Mouse (Mus musculus): ENCODE results near the gene Aox2.

Aox2 gene

DNA sequence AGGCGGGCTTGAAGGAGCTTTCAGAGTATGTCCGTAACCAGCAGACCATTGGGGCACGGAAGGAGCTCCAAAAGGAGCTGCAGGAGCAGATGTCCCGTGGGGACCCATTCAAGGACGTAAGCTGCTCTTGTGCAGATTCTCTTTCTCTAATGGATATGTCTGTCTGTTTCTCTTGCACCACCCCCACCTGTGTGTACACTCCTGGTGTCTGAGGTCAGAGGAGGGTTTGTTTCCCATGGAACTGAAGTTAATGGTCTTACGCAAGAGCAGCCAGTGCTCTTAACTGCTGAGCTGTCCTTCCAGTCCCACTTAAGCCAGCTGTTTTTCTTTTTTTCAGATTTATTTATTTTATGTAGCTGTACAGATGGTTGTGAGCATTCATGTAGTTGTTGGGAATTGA lies 123.3 kb downstream of the Aox2 start:
- DNase-seq (ENCODE audit: low read depth, low spot score): no peak

DNA sequence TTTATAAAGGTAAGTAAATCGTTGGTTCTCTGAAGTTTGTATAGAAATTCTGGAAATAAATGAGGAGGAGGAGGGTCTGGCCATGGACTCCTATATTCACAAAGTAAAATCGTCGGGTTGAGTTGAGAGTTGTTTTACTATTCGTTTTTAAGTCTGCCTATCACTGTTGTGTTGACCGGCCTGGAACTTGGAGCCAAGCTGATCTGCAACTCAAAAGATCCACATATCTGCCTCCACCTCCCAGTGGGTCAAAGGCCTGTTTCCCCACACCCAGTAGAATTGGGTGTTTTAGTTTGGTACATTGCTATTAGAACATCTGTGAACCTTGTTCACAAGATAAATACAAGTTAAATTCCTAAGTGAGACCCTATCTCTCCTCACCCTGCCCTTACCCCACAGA lies 125.6 kb downstream of the Aox2 start:
- no peak for DNase-seq (ENCODE audit: low read depth, low spot score)

DNA sequence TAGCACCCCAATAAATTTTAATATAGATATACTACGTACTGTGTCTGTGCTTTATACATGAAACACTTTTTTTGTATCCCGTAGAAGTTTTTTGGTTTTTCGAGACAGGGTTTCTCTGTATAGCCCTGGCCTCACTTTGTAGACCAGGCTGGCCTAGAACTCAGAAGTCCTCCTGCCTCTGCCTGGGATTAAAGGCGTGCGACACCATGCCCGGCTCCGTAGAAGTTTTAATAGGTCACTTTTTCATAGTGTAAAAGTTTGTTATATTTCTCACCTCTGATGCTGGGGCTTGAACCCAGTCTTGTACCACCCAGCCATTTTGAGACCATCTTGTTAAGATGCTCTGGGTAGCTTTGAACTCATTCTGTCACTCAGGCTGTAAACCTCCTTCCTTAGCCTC lies 129.2 kb downstream of the Aox2 start:
- DNase-seq (ENCODE audit: low read depth, low spot score): no peak

DNA sequence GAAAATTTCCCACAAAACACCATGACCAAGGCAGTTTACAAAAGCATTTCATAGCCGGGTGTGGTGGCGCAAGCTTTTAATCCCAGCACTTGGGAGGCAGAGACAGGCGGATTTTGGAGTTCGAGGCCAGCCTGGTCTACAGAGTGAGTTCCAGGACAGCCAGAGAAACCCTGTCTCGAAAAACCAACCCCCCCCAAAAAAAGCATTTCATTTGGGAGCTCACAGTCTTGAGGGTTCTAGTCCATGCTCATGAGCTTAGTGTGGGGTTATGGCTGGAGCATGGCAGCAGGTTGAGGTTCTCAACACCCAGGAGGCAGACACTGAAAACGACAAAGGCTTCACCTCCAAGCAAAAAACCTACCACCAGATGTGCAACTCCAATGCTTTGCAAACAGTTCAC lies 130.0 kb downstream of the Aox2 start:
- DNase-seq (ENCODE audit: low read depth, low spot score): no peak

DNA sequence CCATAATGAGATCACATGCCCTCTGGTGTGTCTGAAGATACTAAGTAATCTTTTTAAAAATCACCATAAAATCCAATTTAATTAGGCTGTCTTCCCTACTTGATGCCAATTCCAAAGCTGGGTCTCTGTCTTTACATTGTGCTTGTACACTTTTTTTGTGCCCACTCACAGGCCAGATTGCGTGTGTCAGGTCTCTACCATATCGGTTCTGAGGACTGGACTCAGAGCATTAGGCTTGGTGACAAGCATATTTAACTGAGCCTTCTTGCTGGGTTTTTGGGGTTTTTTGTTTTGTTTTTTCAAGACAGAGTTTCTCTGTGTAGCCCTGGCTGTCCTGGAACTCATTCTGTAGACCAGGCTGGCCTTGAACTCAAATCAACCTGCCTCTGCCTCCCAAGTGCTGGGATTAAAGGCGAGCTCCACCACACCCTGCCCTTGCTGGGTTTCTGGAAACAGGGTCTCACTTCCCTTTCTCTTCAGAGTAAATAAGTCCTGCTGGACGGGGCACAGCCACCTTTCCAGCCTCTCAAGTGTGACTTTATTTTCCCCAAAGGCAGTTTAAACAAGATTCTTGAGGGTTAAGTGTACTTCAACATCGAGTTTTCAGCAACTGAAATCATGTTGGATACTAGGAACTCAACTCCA lies 131.5 kb downstream of the Aox2 start:
- no peak for DNase-seq (ENCODE audit: low read depth, low spot score)

DNA sequence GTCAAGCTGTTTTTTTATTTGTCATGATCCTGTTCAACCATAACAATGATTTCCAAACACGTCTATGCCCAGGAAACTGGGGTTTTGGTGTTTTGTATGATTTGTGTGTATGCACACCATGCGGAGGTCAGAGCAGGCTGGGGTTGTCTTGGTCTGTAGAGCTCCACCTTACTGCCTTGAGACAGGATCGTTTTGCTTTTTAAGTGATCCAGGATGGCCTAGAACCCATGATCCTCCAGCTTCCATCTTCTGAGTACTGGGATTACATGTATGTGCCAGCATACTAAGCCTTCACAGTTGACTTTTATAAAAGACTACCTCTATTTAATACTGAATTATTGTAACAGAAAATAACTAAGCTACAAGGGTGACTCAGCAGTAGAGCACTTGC lies 132.1 kb downstream of the Aox2 start:
- no peak for DNase-seq (ENCODE audit: low read depth, low spot score)

DNA sequence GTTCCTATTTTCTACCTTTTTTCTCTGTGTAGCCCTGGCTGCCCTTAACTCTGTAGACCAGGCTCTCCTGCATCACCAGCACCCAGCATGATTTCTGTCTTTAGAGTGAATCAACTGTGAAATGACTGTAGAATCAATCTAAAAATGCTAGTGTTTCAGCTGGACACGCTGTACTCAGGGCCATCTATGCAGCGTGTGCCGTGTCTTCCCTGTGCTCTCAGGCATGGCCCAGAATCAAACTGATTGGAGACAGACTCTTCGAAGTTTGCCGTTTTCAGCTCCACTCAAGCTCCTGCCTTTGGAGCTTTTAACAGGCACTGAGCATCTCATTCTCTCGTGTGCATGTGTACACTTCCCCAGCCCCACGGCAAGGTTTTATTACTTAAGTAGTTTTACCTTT lies 132.7 kb downstream of the Aox2 start:
- no peak for DNase-seq (ENCODE audit: low read depth, low spot score)

DNA sequence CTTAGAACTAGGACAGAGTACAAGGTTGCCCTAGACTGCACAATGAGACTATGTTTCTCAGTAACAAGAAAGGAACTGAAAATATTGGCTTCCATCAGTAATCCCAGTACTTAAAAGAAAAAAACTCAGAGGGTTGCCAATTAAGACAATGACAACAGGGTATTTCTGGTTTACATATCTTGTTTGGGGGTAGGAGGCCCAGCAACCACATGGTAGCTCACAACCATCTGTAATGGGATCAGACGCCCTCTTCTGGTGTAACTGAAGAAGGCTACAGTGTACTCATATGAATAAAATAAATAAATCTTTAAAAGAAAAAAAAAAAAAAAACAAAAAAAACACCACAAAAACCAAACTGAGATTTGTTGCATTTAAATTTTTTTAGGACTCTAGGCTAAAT lies 137.3 kb downstream of the Aox2 start:
- DNase-seq (ENCODE audit: low read depth, low spot score): peak; percentile 28

DNA sequence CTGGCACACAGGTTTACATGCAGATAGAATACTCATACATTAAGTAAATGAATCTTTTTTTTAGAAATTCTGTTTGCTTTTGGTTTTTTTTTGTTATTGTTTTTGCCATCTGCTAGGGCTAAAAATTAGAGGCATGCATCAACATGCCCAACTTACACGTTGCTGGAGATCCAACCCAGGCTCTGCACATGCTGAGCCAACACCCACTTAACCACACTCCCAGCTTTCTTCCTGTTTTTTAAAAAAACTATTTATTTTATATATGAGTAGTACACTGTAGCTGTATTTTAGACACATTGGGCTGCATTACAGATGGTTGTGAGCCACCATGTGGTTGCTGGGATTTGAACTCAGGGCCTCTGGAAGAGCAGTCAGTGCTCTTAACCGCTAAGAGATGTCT lies 137.9 kb downstream of the Aox2 start:
- no peak for DNase-seq (ENCODE audit: low read depth, low spot score)

DNA sequence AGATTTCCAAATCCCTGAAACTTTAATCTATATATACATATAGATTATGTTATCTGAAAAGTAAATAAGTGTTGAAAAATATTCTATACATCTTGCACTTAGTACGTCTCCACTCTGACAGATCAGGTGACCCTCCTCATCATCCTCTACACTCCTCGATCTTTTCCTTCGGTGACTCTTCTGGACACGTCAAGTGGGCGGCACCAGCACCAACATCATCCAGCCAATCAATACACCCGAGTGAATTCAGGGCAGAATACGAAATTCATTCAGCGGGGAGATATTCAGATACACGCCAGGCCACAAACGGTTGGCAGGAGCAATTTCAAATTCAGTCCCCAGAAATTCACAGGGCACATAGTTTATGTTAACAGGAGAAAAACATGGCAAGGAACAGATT lies 141.9 kb downstream of the Aox2 start:
- DNase-seq (ENCODE audit: low read depth, low spot score): no peak

DNA sequence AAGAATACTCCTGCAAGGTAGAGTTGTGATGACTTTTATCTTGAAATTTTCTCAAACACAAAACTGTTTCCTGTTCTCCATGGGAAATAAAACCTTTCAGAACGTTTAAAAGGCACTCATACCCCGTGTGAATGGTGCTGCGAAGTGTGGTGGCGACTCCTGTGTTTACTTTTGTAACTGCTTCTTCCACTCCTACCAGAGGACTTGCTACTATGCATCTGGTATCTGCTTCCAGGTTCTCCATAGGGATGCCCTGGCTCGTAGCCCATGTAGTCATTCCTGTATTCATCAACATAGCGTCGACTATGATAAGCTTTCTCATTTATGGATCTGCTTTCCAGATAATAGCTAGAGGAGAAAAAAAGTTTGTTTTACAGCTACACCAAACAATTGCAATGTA lies 142.8 kb downstream of the Aox2 start:
- peak; percentile 68 for DNase-seq (ENCODE audit: low read depth, low spot score)

DNA sequence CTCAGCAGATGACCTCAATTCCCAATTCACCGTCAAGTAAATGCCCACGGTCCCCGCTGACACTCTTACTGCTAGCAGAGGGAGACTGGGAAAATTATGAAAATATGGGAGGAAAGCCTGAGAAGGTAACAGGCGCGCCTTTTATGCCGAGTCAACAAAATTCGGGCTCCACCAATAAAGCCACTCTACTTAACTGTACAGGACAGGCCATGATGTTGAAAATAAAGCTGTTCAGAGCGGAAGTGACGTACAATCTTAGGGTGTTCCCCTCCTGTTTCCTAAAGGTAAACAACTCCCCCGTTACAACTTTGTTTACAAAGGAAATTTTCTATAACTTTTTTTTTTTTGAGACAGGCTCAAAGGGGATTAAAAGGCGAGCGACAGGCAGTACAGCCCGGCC lies 144.8 kb downstream of the Aox2 start:
- peak; percentile 81 for DNase-seq (ENCODE audit: low read depth, low spot score)

DNA sequence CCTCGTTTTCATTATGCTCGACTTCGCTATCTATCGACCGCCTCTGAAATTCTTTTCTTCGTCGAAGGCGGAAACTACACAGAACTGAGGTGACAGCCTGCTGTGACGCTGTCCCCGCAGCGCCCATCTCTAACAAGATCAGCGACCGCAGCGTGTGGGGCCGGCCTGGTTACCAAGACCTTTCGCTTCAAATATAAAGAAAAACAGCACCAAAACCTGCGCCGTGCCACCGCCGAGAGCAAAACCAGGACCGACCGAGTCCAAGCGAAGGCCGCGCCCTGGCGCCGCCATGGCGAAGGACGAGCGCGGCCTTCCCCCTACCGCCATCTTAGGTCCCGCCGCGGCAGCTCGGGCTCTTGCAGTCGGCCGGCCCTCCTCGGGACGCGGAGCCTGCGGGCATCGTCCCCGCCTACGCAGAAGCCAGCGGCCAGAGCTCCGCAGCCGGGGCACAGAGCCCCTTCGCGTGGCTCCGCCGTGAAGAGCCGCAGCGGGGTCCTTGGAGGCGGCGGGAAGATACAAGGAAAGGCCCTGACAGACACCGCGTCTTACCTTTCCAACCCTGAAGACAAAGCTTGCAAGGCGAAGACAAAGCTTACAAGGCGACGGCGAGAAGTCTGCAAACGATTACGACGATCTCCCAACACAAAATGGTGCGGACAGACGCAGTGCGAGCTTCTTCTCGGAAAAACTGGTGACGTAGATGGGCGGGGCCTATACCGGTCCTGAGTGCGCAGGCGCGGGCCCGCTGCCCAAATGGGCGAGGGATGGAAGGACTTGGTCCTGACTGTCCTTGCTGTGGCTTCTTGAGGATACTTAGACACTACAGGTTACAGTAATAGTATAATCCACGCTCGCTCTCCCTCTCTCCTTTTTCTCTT lies 145.5 kb downstream of the Aox2 start, which contains the start of gene Clk1:
Gene Clk1 (minus strand): TSS at position 696 of the 878 bp plus-strand sequence.
- DNase-seq (ENCODE audit: low read depth, low spot score): peak; percentile 96

DNA sequence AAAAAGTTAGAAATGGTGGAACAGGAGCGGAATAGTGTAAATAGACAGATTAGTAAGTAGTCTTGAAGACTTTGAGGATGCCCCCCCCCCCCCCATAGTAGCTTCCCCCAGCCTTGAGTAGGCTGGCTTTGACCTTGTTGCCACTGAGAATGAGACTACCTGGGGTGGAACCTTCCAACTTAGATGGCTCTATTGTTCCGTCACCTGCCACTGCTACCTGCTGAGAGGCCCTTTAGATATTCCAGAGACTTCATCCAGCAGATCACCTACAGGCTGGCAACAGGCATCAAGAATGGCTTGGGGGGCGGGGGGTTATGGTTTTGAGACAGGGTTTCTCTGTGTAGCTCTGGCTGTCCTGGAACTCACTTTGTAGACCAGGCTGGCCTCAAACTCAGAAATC lies 146.4 kb downstream of the Aox2 start:
- DNase-seq (ENCODE audit: low read depth, low spot score): no peak

Measured in brain, adult 2 months (tissue).